Mouse (Mus musculus) brown adipose tissue, adult 24 weeks (tissue): ENCODE results near the gene Ext2. TPM values are rescaled to one million over a fixed set of nuclear protein-coding genes. Genes with fewer than 3 reads are reported as not detected.

Source experiments
- H3K27ac ChIP-seq: fragments of 200-500 bp; replicated peaks from 2 replicates; pipeline ENCODE4 v1.5.1; 2012; ENCODE audit warnings: low read depth, mild to moderate bottlenecking, low read length
- H3K4me1 ChIP-seq: fragments of 200-500 bp; 2 replicates; pipeline ENCODE4 v1.6.1; 2012; ENCODE audit warnings: low read length, mixed read lengths; ENCODE audit not compliant: control insufficient read depth, insufficient read depth, insufficient read length
- H3K4me3 ChIP-seq: fragments of 200-500 bp; 2 replicates; pipeline ENCODE4 v1.5.1; 2012; ENCODE audit warnings: low read depth, mild to moderate bottlenecking, low read length, moderate library complexity; ENCODE audit not compliant: insufficient read depth
- polyA plus RNA-seq: library from polyadenylated mRNA; stranded (reverse); fragments of >200 nt; gene quantifications from 2 replicates; pipeline ENCODE4 v1.2.4, GENCODE M21; 2012; ENCODE audit not compliant: missing spikeins, insufficient read depth, insufficient read length

The Ext2 gene
- polyA plus RNA-seq, 1 experiment, result 22.2 TPM

DNA sequence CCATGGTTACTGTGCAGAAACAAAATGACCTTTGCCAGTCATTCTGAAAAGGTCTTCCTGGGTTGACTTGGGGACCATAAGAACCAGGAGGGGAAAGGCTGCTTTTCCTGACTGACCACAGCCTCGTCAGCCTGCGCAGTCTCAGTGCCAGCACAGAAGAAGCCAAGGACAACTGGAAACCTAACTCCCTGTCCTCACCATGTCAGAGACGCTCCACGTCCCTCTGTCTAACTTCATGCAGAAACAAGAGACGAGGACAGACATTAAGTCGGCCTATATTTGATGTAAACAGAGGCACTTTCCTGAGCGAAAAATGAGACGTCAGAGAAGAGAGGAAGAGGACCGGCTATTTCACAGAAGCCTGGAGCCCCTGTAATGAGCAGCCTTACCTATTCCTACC is 76.6 kb downstream of the Ext2 start:
- 0 out of 2 replicates have a peak, but pooled peaks cover 2% of the 10 kb centered on the region for H3K4me1 ChIP-seq
- H3K27ac ChIP-seq, result no peak overlapping the region
- H3K4me3 ChIP-seq, result no peak overlapping the region

DNA sequence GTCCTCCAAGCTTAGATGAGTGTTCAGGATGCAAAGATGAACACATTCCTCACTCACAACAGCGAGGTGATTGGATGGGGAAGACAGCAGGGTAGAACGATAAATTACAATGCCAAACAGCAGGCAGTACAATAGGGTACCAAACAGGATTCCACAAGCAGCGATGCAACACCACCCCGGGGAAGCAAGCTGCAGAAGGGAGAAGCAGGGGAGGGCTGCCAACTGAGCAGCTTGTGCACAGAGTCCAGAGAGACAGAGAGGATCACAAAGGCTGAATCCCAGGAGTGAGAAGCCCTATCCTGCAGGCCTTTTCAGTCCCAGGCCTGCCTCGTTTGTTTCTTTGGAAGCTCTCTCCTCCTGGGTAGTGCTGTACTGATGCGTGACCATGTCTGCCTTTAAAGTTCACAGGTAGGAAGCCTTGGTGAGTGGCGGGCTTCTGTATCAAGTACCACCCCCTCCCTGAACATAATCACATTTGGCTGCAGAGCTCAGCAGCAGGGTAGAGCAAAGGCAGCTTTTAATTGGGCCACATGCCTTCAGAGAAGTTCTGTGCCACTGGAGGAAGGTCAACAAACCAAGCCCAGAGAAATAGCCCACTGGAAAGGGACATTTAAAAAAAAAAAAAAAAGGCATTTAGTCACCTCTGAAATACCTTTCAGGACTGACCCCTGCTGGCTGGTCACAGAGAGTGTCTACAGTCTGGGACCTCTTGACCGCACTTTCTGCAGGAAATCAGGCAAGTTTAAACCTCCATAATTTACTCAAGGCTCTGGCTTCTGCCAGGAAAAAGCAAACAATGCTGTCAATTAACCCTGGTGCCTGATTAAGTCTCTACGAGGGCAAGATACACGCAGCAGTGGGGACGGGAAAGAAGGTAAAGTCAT is 77.8 kb downstream of the Ext2 start:
- no peak overlapping the region for H3K27ac ChIP-seq
- no peak overlapping the region for H3K4me3 ChIP-seq
- H3K4me1 ChIP-seq, result 0 out of 2 replicates have a peak, but pooled peaks cover 2% of the 10 kb centered on the region

DNA sequence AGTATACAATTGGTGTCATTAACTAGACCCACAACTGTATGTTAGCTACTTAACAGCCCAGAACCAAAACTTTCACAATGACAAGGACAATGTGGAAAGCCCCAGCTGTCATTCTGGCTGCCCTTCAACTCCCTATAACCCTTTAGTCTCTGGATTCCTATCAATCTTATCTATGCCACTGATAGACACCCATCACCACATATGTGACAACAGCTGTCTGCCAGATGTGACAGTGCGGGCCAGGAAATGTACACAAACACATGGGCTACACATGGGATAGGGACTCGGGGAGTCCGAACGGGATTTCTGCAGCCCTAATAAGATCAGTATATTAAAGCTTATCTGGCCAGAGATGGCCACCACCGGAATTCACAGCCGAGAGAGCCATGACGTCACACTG is 80.7 kb downstream of the Ext2 start:
- Histone ChIP-seq H3K4me1 (0 out of 2 replicates have a peak, but pooled peaks cover 2% of the 10 kb centered on the region), H3K27ac (no peak overlapping the region), H3K4me3 (no peak overlapping the region)

DNA sequence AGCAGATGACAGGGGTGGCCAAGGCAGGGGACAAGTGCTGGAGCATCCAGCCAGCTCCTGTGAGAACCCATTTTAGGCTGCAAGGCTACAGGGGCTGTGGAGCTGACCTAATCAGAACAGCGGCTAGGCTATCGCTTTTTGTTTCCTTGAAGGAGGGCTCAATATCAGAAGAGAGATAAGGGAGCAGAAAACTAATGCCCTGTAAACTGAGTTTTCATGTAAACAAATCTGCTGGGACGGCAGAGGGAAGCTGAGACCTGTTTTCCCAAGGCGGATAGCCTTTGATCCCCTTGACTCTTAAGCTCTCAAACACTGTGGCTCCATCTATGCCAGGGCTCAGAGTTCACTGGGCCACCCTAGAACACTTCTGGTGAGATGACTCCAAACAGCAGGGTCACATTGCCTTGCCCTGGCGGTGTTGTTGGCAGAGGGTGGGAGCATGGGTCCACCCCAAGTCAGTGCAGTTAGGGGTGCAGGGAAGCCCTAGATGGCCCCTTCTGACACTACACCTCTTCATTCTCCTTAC is 83.3 kb downstream of the Ext2 start:
- Histone ChIP-seq H3K4me3 (no peak overlapping the region), H3K27ac (no peak overlapping the region), H3K4me1 (no peaks in the 10 kb centered on the region)

DNA sequence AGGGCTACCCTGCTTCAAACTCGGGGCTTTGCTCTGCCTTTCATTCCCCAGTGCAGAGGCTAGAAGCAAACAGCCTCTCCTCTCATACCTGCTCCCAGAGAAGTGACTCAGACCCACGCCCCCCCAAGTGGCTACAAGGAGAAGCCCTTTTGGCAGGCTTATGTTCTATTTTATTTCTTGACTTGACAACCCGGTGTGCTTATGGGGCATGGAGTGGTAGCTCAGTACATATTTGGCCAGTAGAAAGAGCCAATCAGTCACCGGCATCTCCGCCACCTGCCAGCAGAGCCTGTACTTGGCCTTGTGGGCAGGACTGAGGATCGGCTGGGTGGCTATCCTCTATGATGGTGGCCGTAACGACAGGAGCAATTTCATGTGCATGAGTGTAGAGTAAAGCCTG is 85.2 kb downstream of the Ext2 start:
- Histone ChIP-seq H3K4me3 (no peak overlapping the region), H3K4me1 (no peaks in the 10 kb centered on the region), H3K27ac (no peak overlapping the region)

DNA sequence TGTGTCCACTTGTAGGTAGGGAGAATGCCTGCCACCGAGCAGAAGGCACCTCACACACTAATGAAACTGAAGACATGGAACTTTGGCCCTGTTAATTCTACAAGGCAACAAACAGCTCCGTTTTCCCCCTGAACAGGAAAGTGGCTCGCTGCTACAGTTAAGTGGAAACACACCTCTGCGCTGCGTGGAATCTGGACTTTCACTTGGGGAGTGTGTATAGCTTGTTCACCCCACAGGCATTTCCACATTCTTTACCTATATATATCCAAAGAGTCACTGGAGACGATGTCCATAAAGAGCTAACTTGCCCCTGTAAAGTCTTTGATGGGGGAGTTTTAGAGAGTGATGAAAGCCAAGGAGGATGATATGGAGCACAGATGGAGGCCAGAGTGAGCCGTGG is 89.7 kb downstream of the Ext2 start:
- Histone ChIP-seq H3K4me3 (no peak overlapping the region), H3K4me1 (no peaks in the 10 kb centered on the region), H3K27ac (no peak overlapping the region)

DNA sequence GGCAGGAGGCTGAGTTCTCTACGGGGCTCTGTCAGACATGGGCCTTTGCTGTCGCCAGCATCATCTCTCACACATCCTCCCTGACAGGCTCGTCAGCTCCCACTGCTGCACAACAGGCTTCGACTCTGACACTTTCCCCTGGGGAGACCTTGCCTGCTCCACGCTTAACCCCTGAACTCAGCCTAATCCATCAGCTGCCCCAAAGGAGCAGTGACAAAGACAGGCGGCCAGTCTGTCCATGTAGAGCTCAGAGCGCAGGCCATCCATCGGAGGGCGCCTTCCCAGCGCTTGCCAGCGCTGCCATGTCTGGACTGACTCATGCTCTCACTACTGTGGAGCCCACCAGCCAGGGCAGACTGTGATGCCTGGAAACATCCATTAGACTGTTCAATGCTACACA is 92.8 kb downstream of the Ext2 start:
- H3K4me1 ChIP-seq, result no peaks in the 10 kb centered on the region
- H3K4me3 ChIP-seq, result no peak overlapping the region
- no peak overlapping the region for H3K27ac ChIP-seq

DNA sequence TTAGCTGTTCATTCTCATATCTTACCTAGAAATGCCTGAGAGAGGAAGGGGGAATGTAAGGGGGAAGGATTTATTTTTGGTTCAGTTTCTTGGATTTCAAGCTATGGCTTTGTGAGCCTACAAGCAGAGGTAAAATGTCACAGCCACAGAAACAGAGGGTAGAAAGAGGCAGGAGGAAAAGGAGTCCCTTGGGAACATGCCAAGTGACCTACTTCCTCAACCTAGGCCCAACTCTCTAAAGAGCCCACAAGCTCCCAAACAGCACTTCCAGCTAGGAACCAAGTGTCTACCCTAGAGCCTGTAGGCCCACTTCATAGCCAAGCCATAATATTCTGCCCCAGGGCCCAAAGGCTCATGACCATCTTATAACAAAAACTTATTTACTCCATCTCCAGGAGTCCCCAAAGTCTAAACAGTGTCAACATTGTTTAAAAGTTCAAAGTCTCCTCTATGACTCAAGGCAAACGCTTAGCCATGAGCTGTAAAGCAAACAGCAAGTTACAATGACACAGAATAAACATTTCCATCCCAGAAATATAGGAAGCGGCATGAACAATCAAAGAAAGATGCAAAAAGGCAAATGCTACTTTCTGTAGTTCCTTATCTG is 99.1 kb downstream of the Ext2 start:
- Histone ChIP-seq H3K4me3 (no peak overlapping the region), H3K27ac (no peak overlapping the region), H3K4me1 (no peaks in the 10 kb centered on the region)

DNA sequence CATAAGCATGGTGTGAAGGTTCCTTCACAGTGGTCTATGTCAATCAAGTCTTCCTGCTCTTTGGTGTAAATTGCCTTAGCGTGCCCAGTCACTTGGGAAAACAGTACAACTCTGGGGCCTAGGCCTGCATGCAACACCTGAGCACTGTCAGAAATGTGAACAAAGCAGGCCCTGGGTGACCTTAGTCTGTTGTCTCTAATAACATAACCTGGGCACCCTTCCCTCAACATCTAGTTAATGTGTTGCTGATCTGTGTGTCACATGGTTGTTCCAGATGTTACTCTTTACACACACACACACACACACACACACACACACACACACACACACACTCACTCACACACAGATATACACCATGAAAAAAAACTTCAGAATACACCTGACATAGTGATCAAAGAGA is 101.4 kb downstream of the Ext2 start:
- H3K4me3 ChIP-seq, result no peak overlapping the region
- H3K27ac ChIP-seq, result no peak overlapping the region
- H3K4me1 ChIP-seq, result no peaks in the 10 kb centered on the region

DNA sequence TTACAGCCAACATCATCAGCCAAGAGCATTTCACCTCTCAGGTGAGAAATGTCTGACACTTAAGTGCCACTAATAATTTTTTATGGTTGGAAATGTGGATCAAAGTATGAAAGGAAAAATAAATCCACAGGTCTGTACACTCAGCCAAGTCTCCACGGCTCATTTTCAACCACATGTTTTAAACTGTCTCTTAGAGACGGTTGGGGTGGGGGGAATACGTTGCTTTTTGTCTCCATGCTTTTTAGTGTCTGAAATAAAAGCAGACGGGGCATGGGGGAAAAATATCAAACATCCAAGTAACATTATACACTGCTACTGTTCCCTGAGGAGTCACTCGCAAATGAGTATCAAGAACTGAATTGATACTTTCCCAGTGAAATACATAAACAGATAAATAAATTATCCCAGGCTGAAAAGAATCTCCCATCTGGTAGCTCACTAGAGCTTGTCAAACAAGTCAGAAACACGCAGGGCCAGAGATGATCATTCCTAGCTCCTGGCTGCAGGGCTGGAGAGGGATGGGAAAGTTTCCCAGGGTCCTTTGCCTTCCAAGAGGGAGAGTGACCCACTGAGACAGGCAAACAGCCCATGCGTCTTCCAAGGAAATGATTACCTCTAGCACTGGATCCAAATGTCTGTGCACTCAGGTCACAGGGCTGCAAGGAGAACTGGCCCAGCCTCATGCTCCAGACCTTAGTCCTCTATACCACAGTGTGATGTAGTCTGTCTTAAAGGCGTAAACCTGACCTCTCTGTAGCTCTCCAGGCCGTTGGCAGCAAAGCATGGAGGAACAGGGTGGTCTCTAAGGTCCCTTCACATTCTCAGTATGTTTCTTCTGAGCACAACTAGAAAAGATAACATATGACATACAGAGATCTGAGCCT is 102.3 kb downstream of the Ext2 start:
- H3K27ac ChIP-seq, result no peak overlapping the region
- no peaks in the 10 kb centered on the region for H3K4me1 ChIP-seq
- no peak overlapping the region for H3K4me3 ChIP-seq

DNA sequence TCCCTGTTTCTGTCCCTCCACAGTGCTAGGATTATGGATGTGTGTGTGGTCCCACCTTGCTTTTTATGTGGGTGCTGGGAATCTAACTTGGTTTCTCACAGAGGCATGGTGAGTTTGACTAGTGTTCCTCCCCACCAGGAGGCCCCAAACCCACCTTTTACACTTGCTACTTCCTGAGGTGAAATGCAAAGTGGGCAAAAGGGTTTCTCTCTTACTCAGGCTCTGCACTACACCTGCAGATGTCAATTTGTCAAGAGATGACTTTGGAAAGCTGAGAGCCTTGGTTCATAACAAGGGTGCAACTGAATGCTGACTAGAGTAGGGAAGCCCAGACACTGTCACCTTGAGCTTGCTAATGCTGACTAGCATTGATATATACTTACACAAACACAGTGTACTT is 109.1 kb downstream of the Ext2 start:
- H3K27ac ChIP-seq, result no peak overlapping the region
- 0 out of 2 replicates have a peak, but pooled peaks cover 2% of the 10 kb centered on the region for H3K4me1 ChIP-seq
- H3K4me3 ChIP-seq, result no peak overlapping the region

DNA sequence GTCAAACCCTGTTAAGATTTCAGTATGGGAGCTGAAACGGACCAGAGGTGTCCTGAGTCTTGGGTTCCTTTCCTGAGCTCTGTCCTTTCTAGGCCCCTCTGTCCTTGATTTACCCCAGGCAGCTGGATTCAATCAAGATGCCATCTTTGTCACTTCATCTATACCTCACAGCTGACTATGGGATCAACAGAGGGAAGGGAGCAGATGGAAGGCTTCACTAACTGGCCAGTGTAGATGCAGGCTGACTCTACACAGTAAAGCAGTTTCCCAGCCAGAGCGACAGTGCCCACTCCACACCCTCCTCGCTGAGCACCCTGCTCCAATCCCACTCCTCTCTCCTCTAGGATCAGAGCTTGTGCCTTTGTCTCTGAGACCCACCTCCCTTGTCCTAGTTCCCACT is 110.9 kb downstream of the Ext2 start:
- Histone ChIP-seq H3K4me3 (no peak overlapping the region), H3K27ac (no peak overlapping the region), H3K4me1 (0 out of 2 replicates have a peak, but pooled peaks cover 2% of the 10 kb centered on the region)

DNA sequence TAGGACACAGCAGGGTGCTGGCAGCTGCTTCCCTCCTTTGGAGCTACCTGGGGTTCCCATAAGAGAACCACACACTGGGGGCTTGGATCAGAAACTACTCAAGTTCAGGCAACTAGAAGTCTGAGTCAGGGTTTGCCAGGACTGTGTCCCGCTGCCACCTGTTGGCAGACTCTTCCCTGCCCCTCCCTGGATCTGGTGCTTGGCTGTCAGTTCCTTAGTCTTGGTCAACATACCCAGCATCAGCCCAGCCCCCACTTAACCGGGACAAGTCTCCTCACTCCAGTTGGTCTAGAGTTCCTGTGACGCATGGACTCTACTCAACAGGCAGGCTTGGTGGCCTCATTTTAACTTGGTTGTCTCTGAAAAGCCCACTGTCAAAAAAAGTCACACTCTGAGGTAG is 112.7 kb downstream of the Ext2 start:
- H3K4me1 ChIP-seq, result 0 out of 2 replicates have a peak, but pooled peaks cover 2% of the 10 kb centered on the region
- no peak overlapping the region for H3K27ac ChIP-seq
- no peak overlapping the region for H3K4me3 ChIP-seq

DNA sequence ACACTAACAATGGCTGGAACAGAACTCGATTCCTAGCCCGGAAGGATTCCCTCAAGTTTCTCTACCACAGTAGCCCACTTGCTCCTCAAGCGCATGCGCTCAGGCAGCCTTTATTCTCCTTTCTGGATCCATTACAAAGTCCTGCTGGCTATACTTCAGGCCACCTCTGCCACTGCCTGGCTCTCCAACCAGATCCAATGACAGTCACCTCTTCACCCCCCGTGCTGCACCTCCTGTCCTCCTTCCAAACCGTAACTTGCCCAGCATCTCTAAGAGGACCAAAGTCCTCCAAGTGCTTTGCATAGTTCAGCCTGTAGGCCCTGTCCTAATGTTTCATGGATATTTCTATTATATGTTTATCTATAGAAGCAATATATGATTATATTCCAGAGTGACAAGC is 113.1 kb downstream of the Ext2 start:
- no peak overlapping the region for H3K4me3 ChIP-seq
- 0 out of 2 replicates have a peak, but pooled peaks cover 2% of the 10 kb centered on the region for H3K4me1 ChIP-seq
- no peak overlapping the region for H3K27ac ChIP-seq

DNA sequence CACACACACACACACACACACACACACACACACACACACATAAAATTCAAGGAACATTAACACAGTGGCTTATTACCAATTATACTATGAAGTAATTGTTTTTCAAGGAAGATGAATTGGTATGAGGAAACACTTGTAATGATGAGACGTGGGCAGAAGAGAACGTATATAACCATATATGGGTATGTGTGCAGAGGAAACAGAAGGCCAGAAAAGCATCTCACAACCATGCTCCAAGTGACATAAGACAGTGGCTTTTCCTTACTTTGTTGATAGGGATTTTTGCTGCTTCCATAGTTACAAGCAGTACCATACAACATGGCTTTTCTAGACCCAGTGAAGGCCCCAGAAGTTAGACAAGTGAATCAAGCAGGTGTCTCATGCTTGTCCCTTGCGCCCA is 115.5 kb downstream of the Ext2 start:
- Histone ChIP-seq H3K27ac (no peak overlapping the region), H3K4me1 (peaks cover 10% of the 10 kb centered on the region), H3K4me3 (no peak overlapping the region)
